Mouse (Mus musculus): ENCODE data around the gene Agap3.

The Agap3 gene

DNA sequence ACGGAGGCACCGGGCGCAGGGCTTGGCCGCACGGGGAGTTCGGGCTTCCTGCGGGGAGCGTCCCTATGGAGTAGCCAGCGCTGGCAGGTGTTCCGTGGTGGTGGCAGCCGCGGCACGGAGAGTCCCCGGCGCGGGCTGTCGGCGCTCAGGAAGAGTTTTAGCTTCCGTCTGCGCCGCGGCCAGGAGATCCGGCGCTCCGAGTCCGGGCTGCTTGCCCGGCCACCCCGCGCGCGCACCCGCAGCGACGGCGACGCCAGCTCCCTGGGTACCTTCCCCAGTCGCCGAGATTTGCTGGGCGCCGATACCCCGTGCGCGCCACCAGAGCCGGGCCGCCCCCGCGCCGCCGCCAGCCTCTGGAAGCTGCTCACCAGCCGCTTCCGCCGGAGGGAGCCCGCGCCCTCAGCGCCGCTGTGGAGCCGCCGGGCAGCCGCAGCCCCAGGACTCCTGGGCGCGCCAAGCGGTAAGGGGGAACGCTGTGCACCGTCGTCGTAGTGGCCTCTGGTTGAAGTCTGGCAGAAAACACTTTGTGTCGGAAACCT, 22.8 kb downstream of the Agap3 start:
- no peak for DNase-seq (ENCODE audit: low read depth)

DNA sequence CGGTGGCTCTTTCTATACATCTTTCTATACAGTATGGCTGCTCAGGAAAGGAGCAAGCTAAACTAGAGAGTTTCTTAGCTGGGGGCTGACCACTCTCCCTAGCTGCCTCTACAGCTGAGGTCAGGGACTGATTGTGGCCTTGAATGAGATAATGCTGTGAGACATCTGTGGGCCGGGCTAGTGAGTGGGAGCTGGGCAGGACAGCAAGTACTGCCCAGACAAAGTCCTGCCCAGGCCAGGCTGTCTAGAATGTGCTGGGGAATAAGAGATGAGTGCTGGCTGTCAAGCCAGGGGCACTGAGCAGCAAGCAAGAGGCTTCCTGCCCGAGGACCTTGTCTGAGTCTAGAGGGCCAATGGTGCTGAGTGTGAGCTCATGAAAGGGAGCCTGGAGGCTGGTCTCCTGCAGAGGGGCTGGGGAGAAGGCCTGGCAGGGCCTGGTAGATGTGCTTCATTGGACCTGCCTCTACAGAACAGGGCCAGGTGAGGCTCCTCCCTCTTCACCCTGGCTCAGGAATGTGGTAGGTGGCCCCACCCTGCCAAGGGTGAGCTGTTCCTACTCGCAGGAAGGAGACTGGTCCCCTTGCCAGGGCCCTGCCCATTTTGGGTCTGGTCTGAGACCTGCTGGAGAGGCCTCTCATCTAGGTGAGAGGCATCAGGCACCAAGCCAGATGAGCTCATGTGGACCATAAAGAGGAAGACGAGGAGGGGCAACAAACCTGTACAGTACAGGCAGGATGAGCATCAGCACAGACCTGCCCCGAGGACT, 23.7 kb downstream of the Agap3 start:
- DNase-seq (ENCODE audit: low read depth) = no peak

DNA sequence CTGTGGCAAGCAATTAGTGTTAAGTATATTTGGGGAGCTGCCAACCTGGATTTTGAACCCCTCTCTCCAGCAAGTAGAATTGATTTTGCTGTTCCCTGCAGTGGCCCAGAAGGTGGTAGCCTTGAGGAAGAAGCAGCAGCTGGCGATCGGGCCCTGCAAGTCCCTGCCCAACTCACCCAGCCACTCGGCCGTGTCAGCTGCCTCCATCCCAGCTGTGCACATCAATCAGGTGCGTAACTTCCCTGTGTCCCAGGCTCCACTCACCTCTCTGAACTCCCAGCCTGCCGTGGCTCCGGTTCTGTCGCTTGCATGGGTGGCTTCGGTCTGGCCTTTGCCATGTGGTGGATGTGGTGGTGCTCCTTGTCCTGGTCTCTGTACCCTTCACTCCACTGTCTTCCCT, 25.9 kb downstream of the Agap3 start:
- DNase-seq (ENCODE audit: low read depth) = no peak

DNA sequence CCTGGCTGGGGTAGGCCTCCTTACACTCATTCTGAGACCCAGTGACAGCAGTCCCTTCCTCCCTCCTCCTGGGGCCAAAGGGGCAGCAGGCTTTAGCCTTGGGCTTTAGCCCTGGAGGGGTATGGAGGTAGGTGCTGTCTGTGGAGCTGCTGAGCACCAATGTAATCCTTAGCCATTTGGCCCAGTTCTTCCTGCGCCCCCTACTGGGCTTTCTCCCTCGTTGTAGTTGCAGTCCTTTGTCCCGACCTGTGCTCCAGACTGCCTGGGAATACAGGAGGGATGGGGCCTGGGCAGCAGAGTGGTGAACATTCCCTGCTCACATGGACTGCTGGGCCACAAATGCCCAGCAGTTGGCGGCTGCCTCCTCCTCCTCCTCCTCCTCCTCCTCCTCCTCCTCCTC, 29.7 kb downstream of the Agap3 start:
- peak; percentile 82 for DNase-seq (ENCODE audit: low read depth)

DNA sequence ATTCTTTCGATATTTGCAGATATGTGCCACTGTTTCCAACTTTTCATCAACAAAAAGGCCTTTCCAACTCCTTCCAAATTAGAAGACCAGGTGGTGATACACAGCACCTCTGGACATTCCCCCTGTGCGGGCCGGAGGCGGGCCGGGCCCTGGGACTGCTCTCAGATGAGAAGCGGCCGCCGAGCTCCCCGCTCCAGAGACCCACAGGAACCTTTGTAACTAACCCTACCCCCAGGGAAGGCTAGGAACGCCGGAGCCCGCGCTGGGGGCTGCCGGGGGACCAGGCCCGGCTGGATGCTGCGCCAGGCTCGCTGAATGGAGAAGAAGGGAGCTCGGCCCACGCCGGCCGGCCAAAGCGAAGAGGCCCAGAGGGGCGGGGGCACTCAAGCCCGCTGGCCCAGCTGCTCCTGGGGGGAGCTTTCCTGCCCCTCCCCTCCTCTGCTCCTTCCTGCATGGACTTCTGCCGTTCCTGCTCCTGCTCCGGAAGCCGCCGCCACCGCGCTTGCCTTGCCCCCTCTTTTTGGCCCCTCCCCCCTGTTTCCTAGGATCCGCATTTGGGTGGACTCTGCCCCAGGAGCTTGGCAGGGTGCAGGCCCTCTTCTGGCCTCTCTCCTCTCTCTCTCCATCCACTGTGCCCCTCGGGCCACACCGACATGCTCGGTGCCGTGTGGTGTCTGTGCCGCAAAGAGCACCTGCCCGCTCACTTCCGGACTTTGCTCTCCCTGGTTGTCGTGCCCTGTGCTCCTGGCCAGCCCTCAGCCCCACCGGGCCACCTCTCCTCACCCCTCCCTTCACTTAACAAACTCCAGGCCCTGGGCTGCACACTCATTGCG, 30.5 kb downstream of the Agap3 start:
- DNase-seq (ENCODE audit: low read depth) = no peak

DNA sequence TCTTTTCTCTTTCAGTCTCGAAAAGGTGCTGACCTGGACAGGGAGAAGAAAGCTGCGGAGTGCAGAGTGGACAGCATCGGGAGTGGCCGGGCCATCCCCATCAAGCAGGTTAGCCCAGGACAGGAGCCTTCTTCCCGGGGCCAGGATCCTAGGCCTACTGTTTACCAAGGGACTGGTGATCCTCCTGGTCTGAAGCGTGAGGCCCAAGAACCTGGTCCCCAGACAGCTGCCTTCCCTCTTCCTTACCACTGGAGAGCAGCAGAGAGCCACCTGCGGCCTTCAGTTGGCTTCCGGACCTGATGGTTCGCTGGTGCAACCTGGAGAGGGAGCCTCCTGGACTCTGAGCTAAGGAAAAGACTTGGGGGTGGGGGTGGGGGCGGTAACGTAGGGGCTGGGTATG, 31.3 kb downstream of the Agap3 start:
- DNase-seq (ENCODE audit: low read depth) = peak; percentile 76

DNA sequence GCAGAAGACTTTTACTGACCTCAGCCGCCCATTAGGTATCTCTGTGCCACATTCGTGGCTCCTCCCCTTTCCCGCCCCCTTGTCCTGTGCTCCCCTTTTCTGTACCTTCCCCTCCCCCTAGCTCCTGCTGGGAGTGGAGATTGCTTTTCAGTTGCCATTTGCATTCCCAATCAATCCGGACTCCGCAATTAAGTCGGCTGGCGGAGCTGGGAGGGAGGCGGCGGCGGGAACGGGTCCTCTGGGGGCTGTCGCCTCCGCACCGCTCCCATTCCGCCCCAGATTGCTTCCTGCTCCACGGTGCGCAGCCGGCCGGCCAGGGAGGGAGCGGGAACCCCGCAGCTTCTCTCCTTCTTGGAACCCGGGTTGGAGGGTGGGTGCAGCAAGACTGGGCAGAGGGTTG, 33.0 kb downstream of the Agap3 start:
- DNase-seq (ENCODE audit: low read depth) = no peak

DNA sequence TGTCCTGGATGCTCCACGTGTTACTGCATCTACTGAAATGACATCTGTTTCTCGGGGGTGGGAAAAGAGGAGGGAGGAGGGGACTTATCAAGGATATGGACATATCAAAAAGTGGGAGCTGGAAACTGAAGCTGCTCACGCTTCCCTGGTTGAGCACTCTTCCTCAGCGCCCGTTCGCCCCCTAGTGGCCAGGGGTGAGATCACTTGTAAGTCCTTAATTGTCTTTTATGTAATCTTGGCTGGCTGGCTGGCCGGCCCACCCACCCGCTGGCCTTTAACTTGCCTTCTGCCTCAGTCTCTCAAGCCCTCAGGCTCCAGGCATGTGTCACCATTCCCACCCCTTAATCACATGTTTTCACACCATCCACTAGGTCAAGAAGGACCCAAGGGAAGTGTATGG, 34.1 kb downstream of the Agap3 start:
- DNase-seq (ENCODE audit: low read depth) = peak; percentile 92

DNA sequence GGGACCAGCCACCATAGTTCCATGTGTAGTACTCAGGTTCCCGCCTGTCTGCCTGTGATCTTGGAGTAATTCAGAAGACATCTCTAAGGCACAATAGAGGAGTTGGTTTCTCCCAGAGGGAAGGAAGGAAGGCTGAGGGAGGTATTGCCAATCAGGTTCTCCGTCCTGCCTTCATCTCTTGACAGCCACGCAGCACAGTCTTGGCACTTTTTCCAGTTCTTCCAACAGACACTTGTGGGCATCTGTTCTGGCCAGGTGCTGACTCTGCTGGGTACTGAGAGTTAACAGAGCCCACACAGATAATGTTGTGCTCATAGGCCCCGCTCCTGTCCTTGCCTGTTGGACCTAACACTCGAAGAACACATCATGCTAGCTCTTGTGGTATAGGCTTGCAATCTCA, 34.8 kb downstream of the Agap3 start:
- DNase-seq (ENCODE audit: low read depth) = no peak

DNA sequence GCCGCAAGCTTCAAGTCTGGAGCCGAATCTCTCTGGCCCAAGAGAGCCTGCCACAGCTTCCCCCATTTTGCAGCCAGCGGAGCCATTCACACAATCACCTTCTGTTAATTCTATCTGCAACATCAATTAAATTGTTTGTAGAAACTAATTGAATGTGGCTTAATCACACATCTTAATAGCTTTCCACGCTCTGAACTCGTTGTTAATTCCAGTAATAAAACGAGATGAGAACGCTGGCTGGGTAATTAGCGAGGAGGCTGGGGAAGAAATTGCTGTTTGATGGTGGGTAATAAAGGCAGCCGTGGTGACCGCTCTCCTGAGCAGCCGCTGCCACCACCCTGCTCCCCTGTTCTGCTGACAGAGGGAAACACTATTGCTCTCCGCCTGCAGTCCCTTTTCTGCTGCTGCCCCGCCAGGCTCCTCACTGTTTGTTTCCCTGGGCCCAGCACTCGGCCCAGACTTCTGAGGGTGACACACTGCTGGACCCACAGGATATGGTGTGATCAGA, 38.5 kb downstream of the Agap3 start:
- no peak for DNase-seq (ENCODE audit: low read depth)

DNA sequence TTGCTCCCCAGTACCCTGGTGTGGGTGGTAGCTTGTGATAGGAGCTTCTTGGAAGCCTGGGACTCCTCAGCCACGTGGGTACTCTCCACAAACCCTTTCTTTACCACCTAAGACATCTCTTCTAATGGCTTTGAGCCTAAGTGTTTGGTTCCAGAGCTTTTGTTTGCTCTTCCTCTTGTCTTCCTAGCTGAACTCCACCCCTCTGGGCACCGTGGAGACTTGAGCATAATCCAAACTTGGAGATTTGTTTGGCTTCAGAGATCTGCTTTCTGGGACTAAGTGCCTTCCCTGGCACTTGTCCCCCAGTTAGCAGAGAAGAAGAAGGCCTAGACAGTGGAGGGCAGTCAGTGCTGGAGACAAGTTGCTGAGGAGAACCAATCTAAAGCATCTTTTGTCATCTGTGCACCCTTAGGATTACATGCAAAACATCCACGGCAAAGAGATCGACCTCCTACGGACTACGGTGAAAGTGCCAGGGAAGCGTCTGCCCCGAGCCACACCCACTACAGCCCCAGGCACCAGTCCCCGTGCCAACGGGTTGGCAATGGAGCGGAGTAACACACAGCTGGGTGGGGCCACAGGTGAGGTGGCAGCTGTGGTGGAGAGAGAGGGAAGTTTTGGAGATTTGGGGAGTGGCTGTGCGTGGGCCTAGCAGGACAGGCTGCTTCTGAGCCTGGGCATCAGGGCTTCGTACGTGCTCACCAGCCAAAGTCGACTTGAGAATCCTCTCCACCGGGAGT, 40.7 kb downstream of the Agap3 start:
- no peak for DNase-seq (ENCODE audit: low read depth)

DNA sequence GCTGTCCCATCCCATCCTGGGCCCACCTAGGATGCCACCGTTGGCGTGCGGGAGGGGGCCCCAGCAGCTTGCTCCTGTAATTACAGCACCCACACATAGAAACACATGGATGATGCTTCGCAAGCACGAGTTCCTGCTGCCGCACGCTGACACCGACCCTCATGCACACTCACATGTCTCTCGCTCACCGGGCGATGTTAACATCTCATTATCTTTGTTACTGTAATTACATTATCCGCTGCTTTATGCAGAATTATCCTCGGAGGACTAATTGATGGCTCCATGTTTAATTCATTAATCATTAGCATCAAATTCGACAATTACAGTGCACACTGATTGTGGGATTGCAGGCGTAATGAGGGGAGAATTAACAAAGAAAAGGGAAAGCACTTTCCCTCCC, 43.0 kb downstream of the Agap3 start:
- no peak for DNase-seq (ENCODE audit: low read depth)

DNA sequence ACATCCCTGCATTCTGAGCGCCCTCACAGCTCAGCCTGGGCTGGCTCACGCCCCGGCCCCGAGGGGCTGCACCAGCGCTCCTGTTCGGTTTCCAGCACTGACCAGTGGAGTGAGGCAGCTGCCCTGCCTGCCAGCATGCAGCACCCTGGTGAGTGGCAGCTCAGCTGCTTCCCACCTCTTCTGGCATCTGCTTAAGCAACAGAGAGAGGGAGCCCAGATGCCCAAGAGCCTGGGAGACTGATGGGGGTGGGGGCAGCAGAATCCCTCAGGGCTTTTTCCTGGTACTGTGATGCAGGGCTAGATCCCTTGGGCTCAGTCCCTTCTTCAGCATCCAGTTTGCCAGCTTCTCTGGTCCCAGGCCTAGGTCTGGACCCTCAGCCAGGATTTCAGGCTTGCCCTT, 44.8 kb downstream of the Agap3 start:
- no peak for DNase-seq (ENCODE audit: low read depth)

DNA sequence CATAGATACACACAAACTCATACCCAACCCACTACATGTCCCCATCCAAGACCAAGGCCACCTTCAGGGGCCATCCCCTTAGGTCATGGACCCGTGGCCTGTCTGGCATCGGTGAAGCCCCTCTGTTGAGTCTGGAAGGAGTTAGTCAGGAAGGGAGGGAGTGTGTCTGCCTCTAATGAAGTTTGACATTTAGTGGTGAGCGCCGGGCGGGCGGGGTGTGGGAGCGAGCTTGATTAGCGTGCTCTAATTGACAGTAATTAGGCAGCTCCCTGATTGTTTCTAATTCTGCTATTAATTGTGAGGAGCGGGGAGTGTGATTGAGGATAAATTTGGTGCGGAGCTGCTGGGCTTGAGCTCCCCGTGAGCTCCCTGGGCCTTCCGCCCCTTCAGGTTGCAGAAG, 45.5 kb downstream of the Agap3 start:
- DNase-seq (ENCODE audit: low read depth) = no peak

DNA sequence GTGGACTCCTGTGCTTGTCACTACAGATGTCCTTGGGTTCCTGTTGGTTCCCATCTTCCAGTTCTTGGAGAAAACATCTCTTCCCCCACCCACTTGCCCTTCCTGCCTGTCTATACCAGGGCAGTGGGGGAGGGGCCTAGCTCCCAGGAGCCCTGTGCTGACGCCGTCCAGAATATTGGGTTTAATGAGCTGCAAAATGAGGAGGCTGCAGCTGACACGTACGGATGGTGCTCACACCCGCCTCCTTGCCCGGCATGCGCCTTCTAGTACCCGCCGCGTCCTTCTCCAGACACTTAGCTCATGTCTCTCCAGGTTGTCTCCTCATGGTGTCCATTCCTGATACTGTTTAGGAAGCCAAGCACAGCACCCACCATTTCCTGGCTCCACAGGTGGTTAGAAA, 47.1 kb downstream of the Agap3 start:
- DNase-seq (ENCODE audit: low read depth) = no peak

DNA sequence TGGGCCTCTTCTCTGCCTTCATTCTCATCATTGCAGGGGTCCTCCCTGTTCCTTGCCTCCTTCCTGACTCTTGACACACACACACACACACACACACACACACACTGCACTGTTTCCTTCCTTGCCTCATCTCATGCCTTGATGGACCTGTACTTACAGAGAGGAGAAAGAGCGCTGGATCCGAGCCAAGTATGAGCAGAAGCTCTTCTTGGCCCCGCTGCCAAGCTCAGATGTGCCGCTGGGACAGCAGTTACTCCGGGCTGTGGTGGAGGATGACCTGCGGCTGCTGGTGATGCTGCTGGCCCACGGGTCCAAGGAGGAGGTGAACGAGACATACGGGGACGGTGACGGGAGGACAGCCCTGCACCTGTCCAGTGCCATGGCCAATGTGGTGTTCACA, 48.9 kb downstream of the Agap3 start:
- DNase-seq (ENCODE audit: low read depth) = peak; percentile 26

DNA sequence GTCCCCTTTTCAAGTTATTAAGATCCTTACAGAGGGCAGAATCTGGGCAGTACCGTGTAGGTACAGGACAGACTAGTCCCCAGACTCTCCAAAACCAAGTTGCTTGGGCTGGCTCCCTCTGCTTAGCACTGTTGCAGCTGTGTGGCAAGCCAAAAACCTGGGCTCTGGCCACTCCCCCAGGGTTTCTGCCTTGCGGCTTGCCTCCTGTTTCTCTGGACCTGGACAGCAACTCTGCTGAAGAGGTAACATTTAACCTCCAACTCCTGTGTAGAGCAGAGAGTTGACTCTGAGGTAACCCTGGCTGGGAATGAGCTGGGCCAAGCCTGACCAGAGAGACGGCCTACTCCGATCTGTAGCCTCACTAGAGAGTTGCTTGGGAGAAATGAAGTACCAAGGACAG, 50.8 kb downstream of the Agap3 start:
- DNase-seq (ENCODE audit: low read depth) = no peak

DNA sequence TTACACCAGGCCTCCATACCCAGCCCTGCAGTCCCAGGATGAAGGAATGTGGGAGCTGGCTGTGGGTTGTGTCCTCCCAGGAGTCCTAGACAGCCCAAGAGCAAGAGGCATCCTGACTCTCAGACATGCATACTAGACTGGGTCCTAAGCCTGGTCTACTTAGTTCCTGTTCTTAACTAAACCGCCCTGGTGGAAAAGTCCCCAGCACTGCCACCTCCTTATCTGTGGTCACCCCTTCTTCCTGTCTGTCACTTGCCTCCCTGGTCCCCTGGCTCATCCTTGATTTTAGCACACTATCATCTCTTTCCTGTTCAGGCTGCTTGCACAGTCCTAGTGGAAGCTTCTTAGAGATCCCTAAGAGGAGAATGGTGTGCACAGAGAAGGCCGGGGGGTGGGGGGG, 53.5 kb downstream of the Agap3 start:
- DNase-seq (ENCODE audit: low read depth) = no peak

DNA sequence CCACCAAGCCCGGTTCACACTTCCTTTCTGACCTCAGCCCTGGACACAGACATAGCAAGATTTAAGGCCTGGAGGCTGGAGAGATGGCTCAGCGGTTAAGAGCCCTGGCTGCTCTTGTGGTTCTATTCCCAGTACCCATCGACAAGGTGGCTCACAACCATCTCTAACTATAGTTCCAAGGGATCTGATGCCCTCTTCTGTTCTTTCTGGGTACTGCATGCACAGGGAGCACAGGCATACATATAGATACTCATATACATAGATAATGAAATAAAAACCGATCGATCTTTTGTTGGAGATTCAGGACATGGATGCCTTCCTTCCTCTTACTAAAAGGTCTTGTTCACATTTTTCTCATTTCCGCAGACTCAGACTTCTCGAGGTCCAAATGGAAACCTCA, 56.4 kb downstream of the Agap3 start:
- DNase-seq (ENCODE audit: low read depth) = no peak

DNA sequence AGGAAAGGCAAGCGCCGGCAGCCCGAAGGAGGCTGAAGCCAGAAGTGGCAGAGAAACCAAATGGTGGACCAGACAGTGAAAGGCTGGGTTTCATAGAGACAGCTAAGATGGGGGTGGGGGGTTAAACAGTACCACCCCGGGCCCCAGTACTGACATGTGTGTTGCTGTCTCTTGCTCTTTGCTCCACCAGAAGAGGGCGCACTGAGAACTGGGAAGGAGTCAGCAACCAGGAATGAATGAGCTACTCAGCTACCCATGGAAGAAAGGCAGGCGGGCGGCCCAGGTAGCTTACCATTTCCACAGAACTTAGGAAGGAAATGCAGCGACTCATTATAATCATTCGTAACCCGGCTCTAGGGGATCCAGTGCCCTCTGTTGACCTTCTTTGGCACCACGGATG, 58.7 kb downstream of the Agap3 start:
- peak; percentile 54 for DNase-seq (ENCODE audit: low read depth)

DNA sequence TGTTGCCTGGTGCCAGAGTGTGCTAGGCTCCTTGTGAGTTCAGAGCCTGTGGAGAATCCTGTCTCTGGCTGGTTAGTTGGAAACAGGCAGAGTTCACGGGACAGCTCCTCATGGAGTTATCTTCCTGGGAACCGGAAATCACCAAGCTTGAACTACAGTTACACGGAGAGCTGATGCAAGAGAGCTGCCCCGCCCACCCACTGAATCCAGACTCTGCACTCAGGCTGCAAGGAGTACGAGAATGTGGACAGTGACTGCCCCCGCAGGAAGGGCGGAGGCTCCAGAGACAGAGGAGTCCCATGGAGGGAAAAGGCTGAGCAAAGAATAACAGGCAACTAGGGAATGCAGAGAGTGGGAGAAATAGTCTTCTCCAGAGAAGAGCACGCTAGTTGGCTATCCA, 60.3 kb downstream of the Agap3 start:
- peak; percentile 43 for DNase-seq (ENCODE audit: low read depth)

DNA sequence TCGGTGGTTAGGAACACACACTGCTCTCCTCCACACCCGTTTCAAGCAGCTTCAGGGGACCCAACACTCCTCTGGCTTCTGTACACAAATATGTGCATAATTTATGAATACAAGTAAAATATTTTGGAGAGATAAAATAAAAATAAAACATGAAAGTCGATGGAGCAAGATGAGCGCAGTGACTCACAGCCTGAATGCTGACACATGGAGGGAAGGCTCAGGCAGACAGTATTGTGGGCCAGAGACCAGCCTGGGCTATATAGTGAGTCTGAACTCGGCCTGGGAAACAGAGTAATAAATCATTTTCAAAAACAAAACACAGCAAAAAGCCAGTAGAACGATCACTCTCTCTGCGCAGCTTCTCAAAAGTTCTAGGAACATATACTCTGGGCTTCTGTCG, 69.4 kb downstream of the Agap3 start:
- no peak for DNase-seq (ENCODE audit: low read depth)

Data from NIH3T3 (cell line).